Mouse (Mus musculus) limb, embryonic 15.5 days (tissue): ENCODE results near the gene Hipk3. TPM values are rescaled to one million over a fixed set of nuclear protein-coding genes. Genes with fewer than 3 reads are reported as not detected.

ENCODE experiments used
- ATAC-seq: fragments of 200-750 bp; cut with Nextera tagmentation; 2 replicates; pipeline ENCODE4 v1.8.0; 2017; ENCODE audit warnings: low read depth, moderate TSS enrichment; ENCODE audit not compliant: insufficient number of reproducible peaks, low FRiP score, low TSS enrichment
- H3K27ac ChIP-seq: fragments of 300-500 bp; sonication (generic); 2 replicates; pipeline ENCODE4 v1.5.1; 2015; ENCODE audit warnings: moderate library complexity, mild to moderate bottlenecking, inconsistent platforms
- H3K27me3 ChIP-seq: fragments of 300-500 bp; sonication (generic); 2 replicates; pipeline ENCODE4 v1.6.1; 2015; ENCODE audit warnings: inconsistent platforms
- H3K36me3 ChIP-seq: fragments of 300-500 bp; sonication (generic); 2 replicates; pipeline ENCODE4 v1.6.1; 2015; ENCODE audit warnings: inconsistent platforms
- H3K4me1 ChIP-seq: fragments of 300-500 bp; sonication (generic); 2 replicates; pipeline ENCODE4 v1.6.1; 2015; ENCODE audit warnings: inconsistent platforms
- H3K4me2 ChIP-seq: fragments of 300-500 bp; sonication (generic); 2 replicates; pipeline ENCODE4 v1.6.1; 2015; ENCODE audit warnings: mild to moderate bottlenecking, inconsistent platforms
- H3K4me3 ChIP-seq: fragments of 300-500 bp; sonication (generic); 2 replicates; pipeline ENCODE4 v1.5.1; 2015; ENCODE audit warnings: mild to moderate bottlenecking, inconsistent platforms
- H3K9ac ChIP-seq: fragments of 300-500 bp; sonication (generic); 2 replicates; pipeline ENCODE4 v1.6.1; 2015; ENCODE audit warnings: inconsistent platforms
- H3K9me3 ChIP-seq: fragments of 300-500 bp; sonication (generic); 2 replicates; pipeline ENCODE4 v1.6.1; 2016; ENCODE audit warnings: inconsistent platforms
- WGBS: fragments of 180-500 bp; shearing (Covaris S2); methylation state at CpG from one replicate; pipeline ENCODE4 v1.1.7; 2015; 5-methylcytosine and 5-hydroxymethylcytosine counted together
- polyA plus RNA-seq: library from polyadenylated mRNA; unstranded; fragments of >200 nt; fragmentation: Nextera tagmentation; extraction: Ambion mirVana; gene quantifications from 2 replicates; pipeline ENCODE4 v1.2.1, GENCODE M21; 2015

Gene Hipk3
- polyA plus RNA-seq, 1 experiment from 2014 or later: 17.7 TPM

DNA sequence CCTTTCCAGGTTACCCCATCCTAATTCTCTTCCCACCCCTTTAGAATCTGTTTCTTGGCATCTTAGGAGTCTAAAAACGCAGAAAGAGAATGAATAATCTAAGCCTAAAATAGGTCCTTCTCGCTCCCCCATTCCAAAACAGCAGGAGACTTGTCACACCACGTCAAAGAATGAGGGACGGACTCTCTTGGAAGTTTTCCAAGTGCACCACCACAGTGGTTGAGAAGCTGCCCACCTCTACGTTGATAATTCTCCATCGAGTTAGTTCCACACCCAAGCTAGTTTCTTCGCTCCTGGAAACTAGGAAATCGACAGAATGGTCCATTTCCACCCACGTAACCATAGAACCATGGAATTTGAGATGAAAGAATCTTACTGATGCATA, 547 bp upstream of the Hipk3 start:
- ATAC-seq: no peak
- H3K27me3 ChIP-seq: no peaks in the 10 kb centered on the region
- WGBS: 10% methylated on average over 9 of the region's 9 CpGs
- peak overlapping the region; percentile 99 for H3K9ac ChIP-seq
- H3K9me3 ChIP-seq: no peaks in the 10 kb centered on the region
- H3K36me3 ChIP-seq: no peaks in the 10 kb centered on the region
- H3K4me2 ChIP-seq: peak overlapping the region; percentile 68
- H3K4me3 ChIP-seq: peak overlapping the region; percentile 94
- peaks cover 20% of the 10 kb centered on the region for H3K4me1 ChIP-seq
- H3K27ac ChIP-seq: peak overlapping the region; percentile 100

DNA sequence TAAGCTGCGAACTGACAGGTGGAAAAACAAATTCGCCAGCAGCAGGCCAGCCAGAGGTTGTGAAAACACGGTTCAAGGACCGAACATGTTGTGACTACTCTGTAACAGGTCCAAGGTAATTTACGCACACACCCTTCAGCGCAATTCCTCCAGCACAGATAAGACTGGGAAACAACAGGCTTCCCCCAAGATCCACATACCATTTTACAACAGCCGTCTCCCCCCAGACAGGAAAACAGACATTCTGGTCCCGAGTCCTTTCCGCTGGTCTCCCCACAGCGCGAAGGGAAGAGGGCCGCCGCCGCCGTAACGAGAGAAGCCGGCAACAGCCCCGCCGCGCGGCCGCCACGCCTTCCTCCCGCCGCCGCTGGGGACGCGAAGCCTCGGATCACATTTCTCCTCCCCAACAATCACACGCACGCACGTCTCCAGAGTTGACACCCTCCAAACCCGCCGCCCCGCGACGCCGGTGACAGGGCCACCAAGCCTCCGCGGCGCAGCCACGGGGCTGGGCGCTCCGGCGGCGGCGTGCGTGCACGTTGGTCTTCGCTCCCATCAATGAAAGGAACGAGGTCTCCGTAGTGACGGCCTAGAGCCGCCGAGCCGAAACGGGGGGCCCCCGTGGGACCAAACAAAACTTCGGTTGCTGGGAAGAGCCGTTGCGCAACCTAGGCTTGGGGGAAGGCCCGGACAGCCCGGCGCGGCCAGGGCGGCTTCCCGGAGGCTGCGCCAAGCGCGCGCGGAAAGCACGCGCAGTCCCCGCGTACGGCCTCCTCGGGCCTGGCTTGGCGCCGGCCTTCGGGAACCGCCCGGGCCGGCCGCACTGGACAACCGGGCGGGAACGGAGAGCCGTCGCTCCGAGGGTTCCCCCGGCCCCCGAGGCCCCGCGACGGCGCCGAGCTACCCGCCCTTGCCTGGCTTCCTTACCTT, 960 bp downstream of the Hipk3 start:
- H3K9ac ChIP-seq: peak overlapping the region; percentile 99
- peak overlapping the region; percentile 68 for H3K4me2 ChIP-seq
- H3K27ac ChIP-seq: peak overlapping the region; percentile 100
- H3K27me3 ChIP-seq: no peaks in the 10 kb centered on the region
- no peaks in the 10 kb centered on the region for H3K9me3 ChIP-seq
- H3K4me1 ChIP-seq: peaks cover 19% of the 10 kb centered on the region
- H3K36me3 ChIP-seq: no peaks in the 10 kb centered on the region
- under 1% methylated on average over 98 of the region's 99 CpGs for WGBS
- H3K4me3 ChIP-seq: peak overlapping the region; percentile 94
- ATAC-seq: peak; percentile 66

DNA sequence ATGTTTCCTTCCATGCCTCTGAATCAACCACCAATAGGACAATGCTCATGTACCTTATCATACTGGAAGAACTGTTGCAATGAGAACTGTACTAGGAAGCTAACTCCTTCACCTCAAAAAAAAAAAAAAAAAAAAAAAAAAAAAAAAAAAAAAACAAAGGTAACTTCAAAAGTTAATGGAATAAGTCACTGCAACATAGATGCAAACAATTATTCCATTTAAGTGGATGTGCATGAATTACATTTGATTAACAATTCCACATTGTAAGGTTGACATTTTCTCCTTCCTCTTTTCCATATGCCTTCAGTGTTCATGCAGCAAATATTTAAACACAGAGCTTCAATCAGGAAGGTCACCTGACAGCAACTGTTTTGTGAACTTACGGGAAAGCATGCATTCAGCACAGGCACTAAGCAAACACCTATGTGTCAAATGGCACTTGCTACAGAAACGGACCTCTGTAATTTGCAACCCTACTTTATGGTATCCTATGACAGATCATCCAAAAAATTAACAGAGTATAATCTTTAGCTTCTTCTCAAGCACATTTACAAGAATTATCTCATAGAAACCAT, 2.9 kb downstream of the Hipk3 start:
- H3K27me3 ChIP-seq: no peaks in the 10 kb centered on the region
- peaks cover 12% of the 10 kb centered on the region for H3K4me1 ChIP-seq
- H3K4me2 ChIP-seq: no peak overlapping the region
- H3K4me3 ChIP-seq: no peak overlapping the region
- H3K27ac ChIP-seq: no peak overlapping the region
- no peak for ATAC-seq
- H3K9ac ChIP-seq: no peak overlapping the region
- 40% methylated on average over 2 of the region's 2 CpGs for WGBS
- no peaks in the 10 kb centered on the region for H3K9me3 ChIP-seq
- no peaks in the 10 kb centered on the region for H3K36me3 ChIP-seq

DNA sequence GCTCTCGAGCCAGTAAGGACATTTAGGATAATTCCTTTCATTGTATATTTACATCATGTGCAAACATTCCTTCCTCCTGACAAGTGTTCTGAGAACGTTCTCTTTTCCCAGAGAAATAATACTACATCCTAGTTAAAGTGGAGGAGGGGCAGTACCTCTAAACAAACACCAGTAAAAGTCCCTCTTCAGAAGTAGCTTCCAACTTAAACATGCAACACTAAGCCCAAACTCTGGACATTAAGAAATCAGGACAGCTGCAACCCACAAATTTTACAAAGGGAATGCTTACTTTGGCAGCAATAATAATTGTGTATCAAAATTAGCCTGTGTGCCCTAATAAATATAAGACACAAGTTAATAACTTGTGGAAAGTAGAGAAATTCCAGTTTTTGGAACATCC, 3.5 kb downstream of the Hipk3 start:
- 39% methylated on average over 2 of the region's 2 CpGs for WGBS
- ATAC-seq: no peak
- Histone ChIP-seq H3K9ac (no peak overlapping the region), H3K4me1 (peaks cover 12% of the 10 kb centered on the region), H3K9me3 (no peaks in the 10 kb centered on the region), H3K27me3 (no peaks in the 10 kb centered on the region), H3K27ac (no peak overlapping the region), H3K4me3 (no peak overlapping the region), H3K4me2 (no peak overlapping the region), H3K36me3 (no peaks in the 10 kb centered on the region)

DNA sequence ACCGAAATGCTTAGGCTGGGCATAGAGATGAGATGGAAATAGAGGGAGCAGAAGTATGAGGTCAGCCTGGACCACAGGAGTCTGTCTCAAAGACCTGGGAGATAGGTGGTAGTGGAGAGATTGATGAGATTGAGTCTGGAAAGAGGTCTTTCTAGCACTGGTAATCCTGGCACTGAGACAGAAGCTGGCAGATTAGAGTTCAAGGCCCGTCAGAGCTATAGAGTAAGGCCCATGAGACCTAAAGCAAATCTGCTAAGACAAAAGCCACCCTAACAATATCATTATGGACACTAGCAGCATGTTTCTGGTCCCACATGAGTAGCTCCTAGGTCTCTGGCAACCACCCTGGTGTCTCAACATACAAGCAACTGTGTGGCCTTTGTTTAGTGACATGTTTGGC, 4.4 kb downstream of the Hipk3 start:
- WGBS: 94% methylated on average over 2 of the region's 2 CpGs
- H3K27me3 ChIP-seq: no peaks in the 10 kb centered on the region
- no peak overlapping the region for H3K4me3 ChIP-seq
- no peak overlapping the region for H3K4me2 ChIP-seq
- no peak overlapping the region for H3K27ac ChIP-seq
- ATAC-seq: no peak
- peaks cover 5% of the 10 kb centered on the region for H3K4me1 ChIP-seq
- H3K9ac ChIP-seq: no peak overlapping the region
- no peaks in the 10 kb centered on the region for H3K9me3 ChIP-seq
- H3K36me3 ChIP-seq: no peaks in the 10 kb centered on the region

DNA sequence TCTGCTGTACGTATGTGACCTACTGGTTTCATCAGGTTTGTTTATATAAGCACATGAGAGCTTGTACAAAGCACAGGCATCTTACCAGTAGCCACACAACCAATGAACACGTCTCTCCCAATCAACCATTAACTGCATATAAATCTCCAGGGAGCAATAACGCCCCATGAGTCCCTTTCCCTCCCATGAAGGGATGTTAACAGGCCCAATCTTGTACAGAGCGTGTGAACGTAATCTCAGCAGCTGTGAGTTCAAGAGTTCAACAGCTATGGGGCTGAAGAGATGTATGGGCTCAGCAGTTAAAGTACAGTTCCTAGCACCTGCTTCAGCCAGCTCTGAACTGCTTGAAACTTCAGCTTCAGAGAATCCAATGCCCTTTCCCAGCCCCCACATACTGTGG, 9.8 kb downstream of the Hipk3 start:
- ATAC-seq: no peak
- no peak overlapping the region for H3K4me2 ChIP-seq
- H3K27me3 ChIP-seq: no peaks in the 10 kb centered on the region
- H3K36me3 ChIP-seq: no peaks in the 10 kb centered on the region
- no peak overlapping the region for H3K4me3 ChIP-seq
- no peaks in the 10 kb centered on the region for H3K9me3 ChIP-seq
- no peak overlapping the region for H3K27ac ChIP-seq
- WGBS: 33% methylated on average over 5 of the region's 5 CpGs
- peaks cover 4% of the 10 kb centered on the region for H3K4me1 ChIP-seq
- H3K9ac ChIP-seq: no peak overlapping the region

DNA sequence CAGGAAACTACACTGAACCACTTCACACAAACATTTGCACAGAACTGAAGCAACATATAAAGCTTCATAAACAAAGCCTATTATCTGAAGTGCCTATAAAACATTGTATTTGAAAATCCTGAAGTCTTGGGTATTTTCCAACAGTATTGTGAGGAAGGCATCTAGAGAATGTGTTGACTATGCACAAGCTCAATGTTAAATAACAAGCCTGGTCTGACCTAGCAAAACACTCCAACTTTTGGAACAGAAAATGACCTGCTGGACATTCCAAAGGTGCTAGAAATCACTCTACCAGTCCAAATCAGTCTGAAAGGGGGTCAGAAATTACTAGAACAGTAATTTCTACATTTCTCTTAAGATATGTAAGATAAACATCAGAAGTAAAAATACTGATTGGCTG, 12.1 kb downstream of the Hipk3 start:
- no peak overlapping the region for H3K9ac ChIP-seq
- no peak overlapping the region for H3K27ac ChIP-seq
- H3K4me2 ChIP-seq: no peak overlapping the region
- no peak for ATAC-seq
- H3K27me3 ChIP-seq: no peaks in the 10 kb centered on the region
- peaks cover 4% of the 10 kb centered on the region for H3K4me1 ChIP-seq
- no peaks in the 10 kb centered on the region for H3K36me3 ChIP-seq
- H3K9me3 ChIP-seq: no peaks in the 10 kb centered on the region
- H3K4me3 ChIP-seq: no peak overlapping the region

DNA sequence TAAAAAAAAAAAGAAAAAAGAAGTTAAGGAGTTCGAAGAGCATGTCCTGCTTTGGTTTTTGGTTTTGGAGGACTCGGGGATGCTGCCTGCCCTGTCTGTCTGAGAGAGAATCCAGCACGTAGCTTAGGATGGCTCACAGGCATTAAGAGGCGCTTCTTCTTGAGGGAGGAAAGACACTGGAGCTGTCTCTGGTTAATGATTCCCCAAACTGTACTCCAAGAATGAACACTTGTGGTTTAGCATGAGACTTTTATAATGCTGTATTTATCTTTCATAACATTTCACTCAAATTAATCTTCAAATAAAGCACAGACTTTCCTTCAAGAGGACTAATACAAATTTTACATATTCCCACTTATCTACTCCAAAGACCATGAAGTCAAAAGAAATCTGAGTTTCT, 15.2 kb downstream of the Hipk3 start:
- Histone ChIP-seq H3K4me3 (no peak overlapping the region), H3K27ac (no peak overlapping the region), H3K9me3 (no peaks in the 10 kb centered on the region), H3K4me2 (no peak overlapping the region), H3K9ac (no peak overlapping the region), H3K4me1 (no peaks in the 10 kb centered on the region), H3K27me3 (no peaks in the 10 kb centered on the region), H3K36me3 (no peaks in the 10 kb centered on the region)
- no peak for ATAC-seq
- 82% methylated on average over 4 of the region's 4 CpGs for WGBS

DNA sequence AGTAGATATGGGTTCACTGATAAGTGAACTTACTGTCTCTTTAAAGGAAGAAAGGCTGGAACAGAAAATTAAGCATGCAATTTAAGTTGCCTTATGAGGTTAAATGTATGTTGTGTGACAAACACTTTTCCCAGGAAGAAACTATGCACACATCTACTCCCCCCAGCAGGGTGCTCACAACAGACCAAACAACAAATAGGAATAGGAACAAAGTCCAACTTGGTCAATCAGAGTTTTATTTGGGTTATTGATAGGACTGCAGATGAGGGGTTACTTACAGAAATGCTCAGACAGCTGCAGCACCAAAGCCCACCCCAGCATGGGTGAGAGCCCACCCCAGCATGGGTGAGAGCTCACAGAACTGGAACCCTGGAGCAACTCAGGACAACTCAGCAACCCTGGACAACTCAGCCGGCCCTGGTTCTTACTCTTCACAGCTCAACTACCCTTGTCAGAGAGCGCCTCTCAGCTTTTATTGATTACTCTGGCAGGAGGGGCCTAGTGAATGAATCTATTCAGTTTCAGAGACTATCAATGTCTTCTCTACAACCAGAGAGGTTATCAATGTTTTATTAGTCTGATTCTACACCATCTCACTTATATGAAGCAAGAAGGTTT, 16.7 kb downstream of the Hipk3 start:
- no peaks in the 10 kb centered on the region for H3K27me3 ChIP-seq
- H3K27ac ChIP-seq: no peak overlapping the region
- no peaks in the 10 kb centered on the region for H3K9me3 ChIP-seq
- H3K4me2 ChIP-seq: no peak overlapping the region
- H3K9ac ChIP-seq: no peak overlapping the region
- H3K4me1 ChIP-seq: no peaks in the 10 kb centered on the region
- ATAC-seq: no peak
- WGBS: 84% methylated on average over 2 of the region's 2 CpGs
- H3K36me3 ChIP-seq: no peaks in the 10 kb centered on the region
- H3K4me3 ChIP-seq: no peak overlapping the region

DNA sequence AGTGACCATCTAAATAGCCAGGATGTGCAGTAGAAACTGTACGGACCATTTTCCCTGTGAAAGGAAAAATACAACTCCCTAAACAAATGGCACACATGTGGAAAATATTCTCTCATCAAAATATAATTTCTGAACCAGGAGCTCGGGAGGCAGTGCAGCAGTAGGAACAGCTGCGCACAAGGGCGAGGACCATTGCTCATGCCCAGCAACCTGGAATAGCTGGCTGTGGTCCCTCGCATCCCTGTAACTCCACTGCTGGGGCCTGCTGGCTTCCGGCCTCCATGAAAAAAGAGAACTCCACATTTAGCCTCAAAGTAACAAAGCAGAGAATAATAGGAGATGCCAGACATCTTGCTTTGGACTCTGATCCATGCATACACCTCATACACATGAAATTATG, 22.2 kb downstream of the Hipk3 start:
- Histone ChIP-seq H3K9ac (no peak overlapping the region), H3K27me3 (no peaks in the 10 kb centered on the region), H3K4me2 (no peak overlapping the region), H3K36me3 (peaks cover 6% of the 10 kb centered on the region; the same call in 1 of the 2 replicates), H3K9me3 (no peaks in the 10 kb centered on the region), H3K4me1 (peaks cover 3% of the 10 kb centered on the region; the same call in 1 of the 2 replicates), H3K4me3 (no peak overlapping the region), H3K27ac (no peak overlapping the region)
- ATAC-seq: no peak
- 59% methylated on average over 6 of the region's 6 CpGs for WGBS

DNA sequence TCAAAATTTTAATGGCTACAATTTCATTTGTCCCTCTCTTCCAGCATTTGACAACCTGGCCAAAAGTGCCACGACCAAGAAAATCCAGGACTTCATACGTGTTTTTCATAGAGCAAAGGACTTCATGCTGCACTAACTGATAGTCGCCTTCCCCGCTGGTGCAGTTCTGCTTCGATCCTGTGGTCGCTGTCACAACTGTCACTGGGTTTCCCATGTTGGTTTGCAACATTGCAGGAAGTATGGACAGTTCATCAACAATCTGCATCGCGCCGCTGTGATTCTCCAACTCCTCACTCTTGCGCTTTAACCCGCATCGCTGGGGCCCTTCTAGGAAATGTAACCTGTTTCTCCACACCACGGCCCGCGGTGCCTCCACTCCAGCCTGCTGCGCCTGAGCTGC, 23.1 kb downstream of the Hipk3 start:
- Histone ChIP-seq H3K4me2 (no peak overlapping the region), H3K27ac (no peak overlapping the region), H3K4me1 (peaks cover 9% of the 10 kb centered on the region), H3K9ac (no peak overlapping the region), H3K9me3 (no peaks in the 10 kb centered on the region), H3K4me3 (no peak overlapping the region), H3K36me3 (peaks cover 6% of the 10 kb centered on the region; the same call in 1 of the 2 replicates), H3K27me3 (no peaks in the 10 kb centered on the region)
- WGBS: 92% methylated on average over 16 of the region's 16 CpGs
- no peak for ATAC-seq

DNA sequence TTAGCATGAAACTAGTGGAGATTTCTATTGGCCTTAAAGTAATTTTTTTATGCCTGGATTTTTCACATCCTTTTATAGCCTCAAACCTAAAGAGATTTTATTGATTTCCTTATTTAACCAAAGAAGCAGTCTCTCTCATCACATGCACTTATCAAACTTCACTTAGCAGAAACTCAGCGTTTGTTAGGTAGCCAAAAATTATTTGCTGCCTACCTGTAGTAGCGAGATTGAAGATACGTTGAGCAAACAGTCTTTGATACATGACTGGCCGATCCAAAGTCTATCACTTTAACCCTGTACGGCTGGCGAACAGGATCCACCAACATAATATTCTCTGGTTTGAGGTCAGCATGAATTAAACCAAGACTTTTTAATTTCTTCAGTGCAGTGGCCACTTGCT, 23.7 kb downstream of the Hipk3 start:
- Histone ChIP-seq H3K9me3 (no peaks in the 10 kb centered on the region), H3K27me3 (no peaks in the 10 kb centered on the region), H3K27ac (no peak overlapping the region), H3K9ac (no peak overlapping the region), H3K4me1 (peaks cover 9% of the 10 kb centered on the region), H3K36me3 (peaks cover 6% of the 10 kb centered on the region; the same call in 1 of the 2 replicates), H3K4me3 (no peak overlapping the region), H3K4me2 (no peak overlapping the region)
- ATAC-seq: no peak
- WGBS: 93% methylated on average over 6 of the region's 6 CpGs
